Mouse (Mus musculus) liver, embryonic 12.5 days (tissue): ENCODE measurements around the gene Cdh22. TPM values are rescaled to one million over a fixed set of nuclear protein-coding genes. Genes with fewer than 3 reads are reported as not detected.

Experiments
- ATAC-seq: fragments of 200-750 bp; cut with Nextera tagmentation; 2 replicates; pipeline ENCODE4 v1.8.0; 2017; ENCODE audit warnings: moderate number of reproducible peaks, mild to moderate bottlenecking, moderate library complexity
- H3K27ac ChIP-seq: fragments of 300-500 bp; sonication (generic); 2 replicates; pipeline ENCODE4 v1.5.1; 2016; ENCODE audit warnings: mild to moderate bottlenecking
- H3K27me3 ChIP-seq: fragments of 300-500 bp; sonication (generic); replicated peaks from 2 replicates; pipeline ENCODE4 v1.6.1; 2016; ENCODE audit warnings: mild to moderate bottlenecking, moderate library complexity
- H3K36me3 ChIP-seq: fragments of 300-500 bp; sonication (generic); 2 replicates; pipeline ENCODE4 v1.6.1; 2016; ENCODE audit warnings: mild to moderate bottlenecking, moderate library complexity
- H3K4me1 ChIP-seq: fragments of 300-500 bp; sonication (generic); 2 replicates; pipeline ENCODE4 v1.6.1; 2016
- H3K4me2 ChIP-seq: fragments of 300-500 bp; sonication (generic); 2 replicates; pipeline ENCODE4 v1.6.1; 2016; ENCODE audit warnings: mild to moderate bottlenecking, moderate library complexity
- H3K4me3 ChIP-seq: fragments of 300-500 bp; sonication (generic); 2 replicates; pipeline ENCODE4 v1.5.1; 2016; ENCODE audit warnings: mild to moderate bottlenecking, moderate library complexity
- H3K9ac ChIP-seq: fragments of 300-500 bp; sonication (generic); 2 replicates; pipeline ENCODE4 v1.6.1; 2016; ENCODE audit warnings: mild to moderate bottlenecking, moderate library complexity
- H3K9me3 ChIP-seq: fragments of 300-500 bp; sonication (generic); replicated peaks from 2 replicates; pipeline ENCODE4 v1.6.1; 2016; ENCODE audit warnings: mild to moderate bottlenecking, moderate library complexity
- WGBS: fragments of 180-500 bp; shearing (Covaris S2); methylation state at CpG from one replicate; pipeline ENCODE4 v1.1.7; 2016; ENCODE audit not compliant: insufficient replicate concordance; 5-methylcytosine and 5-hydroxymethylcytosine counted together
- polyA plus RNA-seq: library from polyadenylated mRNA; unstranded; fragments of >200 nt; fragmentation: Nextera tagmentation; extraction: Ambion mirVana; gene quantifications from 2 replicates; pipeline ENCODE4 v1.2.1, GENCODE M21; 2016

The Cdh22 gene
- polyA plus RNA-seq, 1 experiment from 2014 or later = 0.07 TPM

GRCm38 (mm10) chr2:165096367-165096766 lies 138.3 kb downstream of the Cdh22 start:
- peaks cover 65% of the 10 kb centered on the region for H3K27me3 ChIP-seq

DNA sequence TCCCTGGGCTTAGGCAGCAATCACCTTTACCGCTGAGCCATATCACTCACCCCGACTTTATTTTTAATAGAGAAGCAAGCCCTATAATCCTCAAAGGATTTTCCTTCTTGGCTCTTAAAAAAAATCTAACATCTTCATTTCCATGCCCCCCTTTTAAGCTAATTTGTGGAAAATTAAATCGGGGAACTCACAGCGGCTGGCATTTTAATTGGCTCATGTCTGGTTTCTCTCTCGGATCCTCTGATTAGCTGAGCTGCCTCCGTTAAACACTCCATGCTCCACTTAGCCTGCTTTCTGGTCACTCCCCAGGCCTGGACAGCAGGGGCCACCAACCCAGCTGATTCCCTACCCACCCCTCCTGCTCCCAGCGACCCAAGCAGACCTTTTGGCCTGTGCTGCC lies 142.3 kb downstream of the Cdh22 start:
- H3K4me2 ChIP-seq = no peak overlapping the region
- no peak overlapping the region for H3K4me3 ChIP-seq
- H3K9ac ChIP-seq = no peak overlapping the region
- no peaks in the 10 kb centered on the region for H3K4me1 ChIP-seq
- H3K36me3 ChIP-seq = no peaks in the 10 kb centered on the region
- peaks cover 37% of the 10 kb centered on the region for H3K27me3 ChIP-seq
- no peak overlapping the region for H3K27ac ChIP-seq
- no peaks in the 10 kb centered on the region for H3K9me3 ChIP-seq
- ATAC-seq = no peak
- 60% methylated on average over 7 of the region's 7 CpGs for WGBS

More at GRCm38 (mm10) chr2:165096367-165096766, 138.3 kb downstream of the Cdh22 start:
- Histone ChIP-seq H3K36me3 (no peaks in the 10 kb centered on the region), H3K4me2 (no peak overlapping the region), H3K4me3 (no peak overlapping the region), H3K4me1 (no peaks in the 10 kb centered on the region), H3K27ac (no peak overlapping the region), H3K9ac (no peak overlapping the region), H3K9me3 (no peaks in the 10 kb centered on the region)
- no peak for ATAC-seq
- WGBS = 18% methylated on average over 10 of the region's 10 CpGs

GRCm38 (mm10) chr2:165091433-165091965 lies 143.2 kb downstream of the Cdh22 start:
- Histone ChIP-seq H3K4me1 (no peaks in the 10 kb centered on the region), H3K4me2 (no peak overlapping the region), H3K27ac (no peak overlapping the region), H3K9ac (no peak overlapping the region), H3K4me3 (no peak overlapping the region), H3K9me3 (no peaks in the 10 kb centered on the region), H3K27me3 (peaks cover 28% of the 10 kb centered on the region), H3K36me3 (no peaks in the 10 kb centered on the region)
- ATAC-seq = no peak
- WGBS = 59% methylated on average over 8 of the region's 8 CpGs

GRCm38 (mm10) chr2:165090650-165091049 lies 144.0 kb downstream of the Cdh22 start, which contains the start of gene 1700025C18Rik:
Gene 1700025C18Rik (minus strand): TSS chr2:165090750.
- 72% methylated on average over 2 of the region's 2 CpGs for WGBS
- Histone ChIP-seq H3K36me3 (no peaks in the 10 kb centered on the region), H3K27me3 (peaks cover 19% of the 10 kb centered on the region; the same call in 1 of the 2 replicates), H3K4me2 (no peak within 1 kb of the TSS), H3K4me3 (no peak within 1 kb of the TSS), H3K27ac (no peak within 1 kb of the TSS), H3K9me3 (no peaks in the 10 kb centered on the region), H3K4me1 (no peaks in the 10 kb centered on the region), H3K9ac (no peak within 1 kb of the TSS)
- ATAC-seq = no peak

GRCm38 (mm10) chr2:165089470-165089869 lies 145.2 kb downstream of the Cdh22 start:
- no peaks in the 10 kb centered on the region for H3K4me1 ChIP-seq
- H3K9ac ChIP-seq = no peak overlapping the region
- H3K36me3 ChIP-seq = no peaks in the 10 kb centered on the region
- ATAC-seq = no peak
- H3K27me3 ChIP-seq = peaks cover 13% of the 10 kb centered on the region; the same call in 1 of the 2 replicates
- H3K27ac ChIP-seq = no peak overlapping the region
- no peak overlapping the region for H3K4me3 ChIP-seq
- WGBS = 30% methylated on average over 14 of the region's 14 CpGs
- no peak overlapping the region for H3K4me2 ChIP-seq
- H3K9me3 ChIP-seq = no peaks in the 10 kb centered on the region

DNA sequence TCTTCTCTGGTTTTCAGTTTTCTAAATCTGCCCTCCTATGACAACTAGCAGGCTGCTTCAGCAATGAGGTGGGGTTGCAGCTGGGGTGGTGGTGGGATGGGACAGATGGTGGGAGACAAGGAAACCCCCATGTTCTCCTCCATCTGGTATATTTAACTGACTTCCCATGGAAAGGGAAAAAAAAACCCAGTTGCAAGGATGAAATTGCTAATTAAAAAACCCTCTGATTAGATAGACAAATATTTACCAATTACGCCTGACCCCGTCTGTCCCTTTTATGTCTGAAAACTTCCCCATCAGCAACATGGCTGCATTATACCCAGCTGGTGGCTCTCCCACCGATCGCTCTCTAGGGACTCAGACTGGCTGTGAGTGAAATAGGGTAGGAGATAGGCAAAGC lies 148.0 kb downstream of the Cdh22 start:
- no peak for ATAC-seq
- 74% methylated on average over 4 of the region's 4 CpGs for WGBS
- Histone ChIP-seq H3K4me1 (no peaks in the 10 kb centered on the region), H3K9ac (no peak overlapping the region), H3K27ac (no peak overlapping the region), H3K4me3 (no peak overlapping the region), H3K27me3 (peaks cover 10% of the 10 kb centered on the region; the same call in 1 of the 2 replicates), H3K9me3 (no peaks in the 10 kb centered on the region), H3K36me3 (no peaks in the 10 kb centered on the region), H3K4me2 (no peak overlapping the region)

GRCm38 (mm10) chr2:165081257-165081656 lies 153.4 kb downstream of the Cdh22 start:
- no peak overlapping the region for H3K4me2 ChIP-seq
- WGBS = 21% methylated on average over 7 of the region's 7 CpGs
- ATAC-seq = no peak
- H3K36me3 ChIP-seq = no peaks in the 10 kb centered on the region
- H3K4me1 ChIP-seq = no peaks in the 10 kb centered on the region
- no peak overlapping the region for H3K4me3 ChIP-seq
- no peak overlapping the region for H3K9ac ChIP-seq
- H3K27me3 ChIP-seq = peaks cover 57% of the 10 kb centered on the region
- H3K9me3 ChIP-seq = no peaks in the 10 kb centered on the region
- H3K27ac ChIP-seq = no peak overlapping the region

- Histone ChIP-seq H3K27me3 (peaks cover 63% of the 10 kb centered on the region), H3K36me3 (no peaks in the 10 kb centered on the region), H3K27ac (no peak overlapping the region), H3K4me2 (no peak overlapping the region), H3K4me3 (no peak overlapping the region), H3K9me3 (no peaks in the 10 kb centered on the region), H3K4me1 (no peaks in the 10 kb centered on the region), H3K9ac (no peak overlapping the region)
- 18% methylated on average over 9 of the region's 9 CpGs for WGBS
- no peak for ATAC-seq
Observed at GRCm38 (mm10) chr2:165080657-165081056, 154.0 kb downstream of the Cdh22 start.

DNA sequence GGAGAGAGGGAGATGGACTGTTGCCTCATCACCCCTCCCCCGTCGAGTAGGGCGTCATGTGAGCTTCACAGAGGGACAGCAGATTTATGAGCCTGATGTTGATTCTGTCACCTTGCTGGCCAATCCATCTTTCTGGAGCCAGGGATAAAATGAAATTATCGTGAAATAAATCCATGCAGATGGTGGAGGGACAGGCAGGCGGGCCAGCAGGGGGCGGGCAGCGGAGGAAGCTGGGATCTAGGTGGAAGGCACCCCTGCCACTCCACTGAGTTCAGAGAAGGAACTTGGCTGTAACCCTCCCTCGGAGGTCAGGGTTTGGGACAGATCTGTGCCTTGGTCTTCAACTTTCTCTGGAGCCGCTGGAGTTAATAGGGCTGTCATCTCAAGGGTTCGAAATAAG lies 156.0 kb downstream of the Cdh22 start:
- Histone ChIP-seq H3K4me3 (no peak overlapping the region), H3K4me2 (no peak overlapping the region), H3K4me1 (no peaks in the 10 kb centered on the region), H3K27ac (no peak overlapping the region), H3K9me3 (no peaks in the 10 kb centered on the region), H3K36me3 (no peaks in the 10 kb centered on the region), H3K9ac (no peak overlapping the region), H3K27me3 (peaks cover 83% of the 10 kb centered on the region)
- ATAC-seq = no peak
- 23% methylated on average over 10 of the region's 10 CpGs for WGBS

GRCm38 (mm10) chr2:165078045-165078444 lies 156.6 kb downstream of the Cdh22 start:
- Histone ChIP-seq H3K4me3 (no peak overlapping the region), H3K36me3 (no peaks in the 10 kb centered on the region), H3K27me3 (peaks cover 88% of the 10 kb centered on the region), H3K4me2 (no peak overlapping the region), H3K9ac (no peak overlapping the region), H3K4me1 (no peaks in the 10 kb centered on the region), H3K9me3 (no peaks in the 10 kb centered on the region), H3K27ac (no peak overlapping the region)
- WGBS = 54% methylated on average over 8 of the region's 8 CpGs
- no peak for ATAC-seq

GRCm38 (mm10) chr2:165077055-165077454 lies 157.6 kb downstream of the Cdh22 start:
- Histone ChIP-seq H3K4me1 (no peaks in the 10 kb centered on the region), H3K36me3 (no peaks in the 10 kb centered on the region), H3K9ac (no peak overlapping the region), H3K27me3 (peaks cover 98% of the 10 kb centered on the region), H3K9me3 (no peaks in the 10 kb centered on the region), H3K27ac (no peak overlapping the region), H3K4me2 (no peak overlapping the region), H3K4me3 (no peak overlapping the region)
- ATAC-seq = no peak
- 11% methylated on average over 9 of the region's 9 CpGs for WGBS

DNA sequence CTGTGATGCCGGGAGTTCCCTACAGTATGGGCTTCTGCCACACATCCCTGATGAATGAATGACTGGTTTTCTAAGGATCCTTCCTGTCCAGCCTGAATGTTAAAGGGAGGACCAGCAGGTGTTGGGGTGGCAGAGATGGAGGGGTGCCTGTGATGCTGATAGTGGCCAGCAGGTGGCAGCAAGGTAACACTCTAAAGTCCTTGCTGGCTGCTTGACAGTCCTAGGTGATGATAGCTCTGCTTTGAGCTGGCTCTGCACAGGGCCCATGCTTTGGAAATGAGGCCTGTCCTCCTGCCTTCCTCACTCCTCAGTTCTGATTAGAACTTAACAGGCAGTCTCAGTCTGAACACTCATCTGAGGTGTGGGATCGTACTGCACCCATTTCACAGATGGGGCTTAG lies 159.7 kb downstream of the Cdh22 start:
- Histone ChIP-seq H3K4me3 (no peak overlapping the region), H3K4me1 (no peaks in the 10 kb centered on the region), H3K4me2 (no peak overlapping the region), H3K9me3 (no peaks in the 10 kb centered on the region), H3K9ac (no peak overlapping the region), H3K36me3 (no peaks in the 10 kb centered on the region), H3K27me3 (peaks cover 93% of the 10 kb centered on the region), H3K27ac (no peak overlapping the region)
- no peak for ATAC-seq
- WGBS = 41% methylated on average over 2 of the region's 2 CpGs
